Mouse (Mus musculus) cerebellum, postnatal 4 days (tissue): Measurements from ENCODE around the gene Jkamp.

Source experiments
- DNase-seq, 2 experiments: peaks; one replicate each; pipeline ENCODE4 v3.0.0; 2022; ENCODE audit warnings: low spot score in 2 of 2, mixed read lengths in 1 of 2

Gene Jkamp

GRCm38 (mm10) chr12:72086166-72086825, 907 bp downstream of the Jkamp start:
- DNase-seq = no peak

DNA sequence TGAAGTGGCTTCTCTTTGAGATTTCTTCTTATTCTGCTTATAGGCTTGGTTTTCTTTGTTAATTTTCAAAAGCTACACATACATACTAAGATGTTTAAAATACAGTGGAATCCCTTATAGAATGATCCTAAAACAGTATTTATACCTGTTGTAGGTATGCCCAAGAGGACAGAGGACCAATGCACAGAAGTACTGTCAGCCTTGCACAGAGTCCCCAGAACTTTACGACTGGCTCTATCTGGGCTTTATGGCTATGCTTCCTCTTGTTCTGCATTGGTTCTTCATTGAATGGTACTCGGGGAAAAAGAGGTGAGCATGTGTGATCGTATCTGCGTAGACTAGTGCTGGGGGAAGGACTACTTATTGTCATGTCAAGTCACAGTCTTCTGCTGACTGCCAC, 4.4 kb downstream of the Jkamp start:
- no peak for DNase-seq

- DNase-seq = no peak
These were observed 11.6 kb downstream of the Jkamp start for GRCm38 (mm10) chr12:72096966-72097365.

- no peak for DNase-seq
These were observed 17.4 kb downstream of the Jkamp start for GRCm38 (mm10) chr12:72102776-72103175.

GRCm38 (mm10) chr12:72104027-72104426, 18.6 kb downstream of the Jkamp start:
- DNase-seq = no peak

DNA sequence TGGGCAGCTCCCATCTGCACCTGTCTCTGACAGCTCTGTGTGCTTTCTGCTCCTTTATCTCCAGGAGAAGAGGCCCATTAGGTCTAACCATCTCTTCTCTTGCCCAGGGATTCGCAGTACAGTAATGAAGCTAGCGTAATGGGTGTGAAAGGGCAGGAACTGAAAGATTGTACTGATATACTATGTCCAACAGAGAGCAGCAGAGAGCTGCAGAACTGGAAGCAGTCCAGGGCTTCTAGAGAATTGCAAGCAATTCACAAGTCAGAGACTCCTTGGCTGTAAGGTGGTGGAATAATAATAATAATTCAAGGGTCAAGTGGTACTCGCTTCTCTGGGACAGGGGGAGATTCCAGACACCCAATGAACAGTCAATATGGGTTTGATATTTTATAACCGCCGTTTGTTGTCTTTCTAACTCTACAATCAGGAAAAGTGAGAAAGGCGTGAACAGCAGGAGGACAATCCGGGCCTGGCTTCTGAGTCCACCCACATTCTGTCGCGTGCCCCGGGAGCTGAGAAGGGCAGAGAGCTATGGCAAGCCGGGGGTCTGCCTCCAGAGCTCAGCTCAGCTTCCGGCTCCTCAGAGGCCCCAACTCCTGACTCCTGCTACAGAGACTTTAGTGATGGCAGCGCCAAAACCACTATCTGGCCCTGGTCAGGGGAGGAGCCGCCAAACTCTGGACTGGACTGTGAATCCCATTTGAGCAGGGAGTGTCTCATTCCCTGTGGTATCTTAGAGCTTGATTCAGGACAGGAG, 19.3 kb downstream of the Jkamp start:
- peak in 1 of 2 experiments; percentile 73 for DNase-seq

DNA sequence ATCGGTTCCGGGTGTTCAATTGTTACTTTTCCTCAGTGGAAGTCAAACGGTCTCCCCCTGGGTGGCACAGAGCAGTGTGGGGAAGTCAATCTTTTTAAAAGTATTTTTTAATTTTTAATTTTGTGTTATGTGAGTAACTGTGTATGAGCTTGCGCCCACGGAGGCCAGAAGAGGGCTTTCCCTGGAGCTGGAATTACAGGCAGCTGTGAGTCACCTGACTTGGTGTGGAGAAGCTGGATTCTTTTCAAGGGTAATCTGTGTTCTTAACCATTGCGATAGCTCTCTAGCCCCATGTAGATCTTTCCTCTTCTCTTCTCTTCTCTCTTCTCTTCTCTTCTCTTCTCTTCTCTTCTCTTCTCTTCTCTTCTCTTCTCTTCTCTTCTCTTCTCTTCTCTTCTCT, 29.7 kb downstream of the Jkamp start:
- DNase-seq = no peak

- no peak for DNase-seq
These were observed 30.4 kb downstream of the Jkamp start for GRCm38 (mm10) chr12:72115686-72116345.

DNA sequence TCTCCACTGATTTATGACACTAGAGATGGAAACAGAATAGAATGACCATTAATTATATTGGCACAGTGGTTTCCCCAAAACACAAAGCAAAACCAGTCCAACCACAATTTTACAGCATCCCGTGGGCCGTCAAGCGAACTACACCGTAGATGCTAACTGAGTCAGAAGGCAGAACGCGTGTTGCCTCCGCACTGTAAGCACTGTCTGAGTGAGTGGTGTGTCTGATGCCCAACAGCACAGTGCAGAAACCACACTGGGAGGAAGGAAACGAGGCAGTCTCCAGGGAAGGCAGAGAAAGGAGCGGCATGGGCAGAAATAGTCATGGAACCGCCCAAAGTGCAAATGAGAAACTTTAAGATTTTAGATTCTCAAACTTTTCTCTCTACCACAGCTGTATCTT, 43.8 kb downstream of the Jkamp start:
- no peak for DNase-seq

DNA sequence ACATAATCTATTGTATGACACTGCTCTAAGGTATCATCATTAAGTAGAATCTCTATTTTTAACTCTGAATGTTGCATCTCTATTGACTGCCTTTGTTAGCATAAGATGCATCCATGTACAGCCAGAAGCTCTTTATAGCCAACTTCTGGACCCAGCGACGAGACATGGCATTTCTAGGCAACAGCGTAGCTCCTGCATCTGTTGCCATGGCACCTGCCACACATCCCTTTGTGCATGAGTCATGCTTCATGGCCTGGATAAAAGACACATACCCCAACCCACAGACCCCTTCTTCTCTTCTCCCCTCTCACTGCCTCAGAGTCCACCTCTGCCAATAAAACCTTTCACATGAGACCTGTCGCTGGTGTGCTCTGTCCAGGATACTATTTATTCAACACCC, 65.4 kb downstream of the Jkamp start:
- DNase-seq = no peak
